Mouse (Mus musculus) lung, postnatal 36 days (tissue): Measurements from ENCODE around the gene Spi1.
A peak's percentile ranks its signal among the peaks of the same experiment; 100 is the strongest.

Source experiments
- DNase-seq: peaks from one replicate; pipeline ENCODE4 v3.0.0; 2022; ENCODE audit warnings: mixed read lengths

Spi1 gene

DNA sequence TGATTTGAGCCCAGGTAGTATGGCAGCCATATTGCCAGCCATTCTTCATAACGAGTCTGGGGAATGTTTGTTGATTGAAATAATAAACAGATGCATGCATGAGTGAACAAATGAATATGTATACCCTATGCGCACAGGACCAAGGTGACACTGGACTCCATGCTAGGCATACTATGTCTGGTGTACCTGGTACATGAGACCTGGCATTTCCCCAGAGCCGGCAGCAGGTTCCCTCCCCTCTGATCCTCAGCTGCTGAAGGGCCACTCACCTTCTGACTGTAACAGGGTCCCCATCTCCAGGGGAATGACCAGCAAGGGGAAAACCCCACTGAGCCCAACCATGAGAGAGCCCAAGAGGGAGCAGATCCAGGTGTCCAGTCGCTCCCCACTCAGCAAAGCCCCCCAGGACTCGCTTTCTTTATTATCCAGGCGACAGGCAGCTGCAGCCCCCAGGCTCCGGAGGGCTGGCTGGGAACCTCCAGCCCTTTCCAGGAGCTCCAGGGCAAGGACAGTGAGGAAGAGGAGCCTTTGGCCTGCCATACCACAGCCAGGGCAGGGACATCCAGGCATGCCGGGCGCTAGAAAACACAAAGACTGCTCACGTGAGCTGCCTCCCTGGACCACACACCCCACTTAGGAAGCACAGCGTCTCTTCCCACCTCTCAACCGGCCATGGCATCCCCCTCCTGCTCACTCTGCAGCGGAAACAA, 13.9 kb upstream of the Spi1 start:
- DNase-seq: no peak

GRCm38 (mm10) chr2:91068872-91069165, 13.4 kb upstream of the Spi1 start:
- DNase-seq: no peak

- peak; percentile 38 for DNase-seq
Measured at GRCm38 (mm10) chr2:91069306-91070000, 12.7 kb upstream of the Spi1 start.

- peak; percentile 97 for DNase-seq
Measured at GRCm38 (mm10) chr2:91070076-91070800, 12.0 kb upstream of the Spi1 start, which contains the start of gene Slc39a13. Gene Slc39a13, minus strand, starts transcription at chr2:91070417.

DNA sequence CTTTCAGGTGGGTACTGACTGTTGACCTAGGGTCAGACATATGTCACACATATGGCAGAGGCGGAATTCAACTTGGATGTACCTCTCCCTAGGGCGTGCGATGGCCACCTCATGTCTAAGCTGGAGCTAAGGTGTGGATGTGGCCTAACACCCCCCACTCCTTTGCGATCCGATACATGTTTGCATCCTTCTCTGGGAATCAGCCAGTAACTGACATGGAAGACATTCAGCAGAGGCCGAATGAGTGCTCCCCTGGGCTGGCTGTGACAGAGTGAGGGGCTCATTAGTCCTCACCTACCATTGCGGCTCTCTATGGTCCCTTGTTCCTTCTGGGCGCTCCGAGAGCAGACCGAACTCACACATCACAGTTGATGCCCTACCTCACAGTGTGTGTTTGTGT, 11.1 kb upstream of the Spi1 start:
- no peak for DNase-seq

DNA sequence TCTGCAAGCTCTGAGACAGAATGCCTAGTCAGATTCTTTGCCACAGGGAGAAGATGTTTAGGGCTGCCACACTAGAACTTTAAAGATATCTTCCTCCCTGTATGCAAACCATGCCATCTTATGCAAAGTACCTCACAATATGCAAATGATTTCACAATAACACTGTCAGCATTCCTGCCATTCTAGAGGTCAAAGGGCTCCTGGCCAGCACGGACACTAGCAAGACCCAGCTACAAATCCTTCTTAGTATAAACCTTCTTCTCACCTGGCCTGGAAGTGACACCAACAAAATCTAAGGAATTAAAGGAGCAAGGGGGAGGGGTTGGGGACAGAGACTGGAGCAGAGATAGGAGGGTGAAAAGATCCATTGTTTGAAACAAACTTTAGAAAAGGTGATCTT, 10.1 kb upstream of the Spi1 start:
- no peak for DNase-seq

GRCm38 (mm10) chr2:91077957-91078313, 4.3 kb upstream of the Spi1 start:
- DNase-seq: no peak

GRCm38 (mm10) chr2:91078314-91079025, 3.7 kb upstream of the Spi1 start:
- peak; percentile 21 for DNase-seq

- no peak for DNase-seq
Measured at GRCm38 (mm10) chr2:91079026-91079384, 3.2 kb upstream of the Spi1 start.

- peak; percentile 65 for DNase-seq
Measured at GRCm38 (mm10) chr2:91080784-91081513, 1.2 kb upstream of the Spi1 start.

- peak; percentile 88 for DNase-seq
Measured at GRCm38 (mm10) chr2:91082844-91083243, 654 bp downstream of the Spi1 start.

DNA sequence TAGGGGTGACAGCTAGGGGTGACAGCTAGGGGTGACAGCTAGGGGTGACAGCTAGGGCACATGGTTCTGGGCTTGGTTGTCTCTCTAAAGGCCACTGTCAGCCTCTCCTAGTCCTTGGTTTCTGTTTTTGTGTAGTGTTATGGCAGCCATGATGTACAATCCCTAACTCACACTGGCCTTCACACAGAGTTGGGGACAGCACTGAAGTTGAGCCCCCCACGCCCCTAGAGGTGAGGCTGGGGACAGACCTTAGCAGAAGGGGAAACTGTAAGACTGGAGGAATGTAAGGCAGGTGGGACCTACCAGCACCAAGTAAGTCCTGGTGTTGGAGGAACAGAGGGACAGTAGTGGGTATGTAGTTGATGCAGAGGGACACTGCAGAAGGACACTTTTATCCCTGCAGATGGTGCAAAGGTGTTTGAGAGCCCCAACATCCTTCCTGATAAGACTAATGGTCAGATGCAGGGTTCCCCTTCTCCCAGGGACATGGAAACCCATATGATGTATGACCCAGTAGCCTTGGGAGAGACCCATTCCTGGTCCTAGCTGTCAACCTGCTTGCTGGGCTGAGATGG, 1.3 kb downstream of the Spi1 start:
- DNase-seq: no peak

DNA sequence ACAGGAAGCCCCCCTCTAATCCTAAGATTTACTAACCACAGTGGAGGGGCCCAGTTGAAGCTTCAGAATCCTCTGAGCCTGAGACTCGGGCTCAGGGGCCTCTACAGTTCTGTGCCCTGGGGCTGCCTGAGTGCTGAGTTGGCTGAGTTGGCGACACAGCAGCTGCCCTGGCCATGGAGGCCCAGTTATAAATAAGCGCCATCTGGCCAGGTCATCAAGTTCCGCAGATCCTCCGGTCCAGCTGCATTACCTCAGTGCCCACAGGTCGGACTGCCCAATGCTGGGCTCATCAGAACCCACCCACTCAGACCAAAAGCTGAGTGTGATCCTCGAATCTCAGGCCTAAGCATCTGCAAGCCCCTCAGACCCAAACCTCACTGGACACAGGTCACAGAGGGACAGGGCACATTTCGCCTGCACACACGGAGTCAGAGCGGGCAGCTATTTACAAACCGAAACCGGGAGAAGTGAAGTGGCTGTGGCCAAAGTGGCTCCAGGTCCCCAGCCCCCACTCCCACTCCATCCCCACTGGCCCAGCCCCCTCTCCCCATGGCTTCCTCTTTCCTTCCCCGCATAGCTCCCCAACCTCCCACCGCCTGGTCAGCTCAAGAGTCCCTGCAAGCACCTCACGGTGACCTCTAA, 2.1 kb downstream of the Spi1 start:
- peak; percentile 49 for DNase-seq

GRCm38 (mm10) chr2:91085494-91086391, 3.6 kb downstream of the Spi1 start:
- no peak for DNase-seq

DNA sequence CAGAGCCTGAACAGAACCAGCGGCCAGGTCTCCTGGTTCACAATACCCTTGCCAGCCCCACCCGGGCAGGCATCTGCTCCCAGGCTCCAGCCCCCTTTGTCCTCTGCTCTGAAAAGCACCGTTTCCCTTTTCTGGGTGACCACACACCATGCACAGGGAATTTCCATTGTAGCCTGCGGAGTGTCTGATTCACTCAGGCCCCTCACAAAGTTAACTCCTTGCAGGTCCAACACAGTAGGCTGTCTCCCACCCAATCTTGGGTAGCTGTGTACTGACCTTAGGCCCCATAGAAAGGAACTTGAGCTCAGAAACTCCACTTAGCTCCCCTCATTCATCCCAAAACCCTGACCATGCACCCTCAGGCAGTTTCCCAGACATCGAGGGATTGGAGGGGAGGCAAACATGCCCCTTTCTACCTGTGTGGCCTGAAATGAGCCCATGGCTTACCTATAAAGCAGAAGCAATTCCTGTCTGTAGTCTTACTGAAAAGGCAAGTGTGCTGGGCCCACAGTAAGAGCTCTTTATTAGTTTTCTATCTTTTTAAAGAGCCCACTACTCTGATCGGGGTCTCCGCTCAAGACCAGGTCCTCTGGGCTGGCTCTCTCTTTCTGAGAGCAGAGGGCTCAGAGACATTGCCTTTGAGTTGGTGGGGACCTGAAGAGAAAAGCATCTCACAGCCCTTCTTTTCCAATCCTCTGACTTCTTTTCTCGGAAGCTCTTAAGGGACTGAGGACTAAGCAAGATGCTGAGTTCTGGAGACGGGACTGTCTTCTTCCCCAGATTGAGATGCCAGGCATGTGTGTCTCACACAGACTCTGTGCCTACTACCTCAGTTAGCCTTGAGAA, 4.4 kb downstream of the Spi1 start:
- peak; percentile 39 for DNase-seq

DNA sequence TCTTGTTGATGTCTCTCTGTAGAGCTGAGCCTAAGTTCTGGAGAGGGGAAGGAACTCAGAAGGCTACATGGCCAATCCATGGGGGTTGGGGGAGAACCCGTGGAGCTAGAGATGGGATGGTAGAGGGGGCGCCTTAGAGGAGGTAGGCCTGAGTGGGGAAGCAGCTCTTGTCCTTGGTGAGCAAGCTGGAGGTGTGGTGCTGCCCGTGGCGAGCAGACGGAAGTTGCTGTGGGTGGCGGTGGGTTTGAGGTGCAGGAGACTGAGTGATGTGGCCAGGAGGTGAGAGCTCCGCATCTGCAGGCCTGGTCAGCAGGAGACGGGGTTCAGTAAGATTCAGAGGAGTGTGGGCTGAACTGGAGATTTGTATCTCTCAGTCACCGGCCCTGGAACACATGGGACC, 5.3 kb downstream of the Spi1 start:
- DNase-seq: no peak

DNA sequence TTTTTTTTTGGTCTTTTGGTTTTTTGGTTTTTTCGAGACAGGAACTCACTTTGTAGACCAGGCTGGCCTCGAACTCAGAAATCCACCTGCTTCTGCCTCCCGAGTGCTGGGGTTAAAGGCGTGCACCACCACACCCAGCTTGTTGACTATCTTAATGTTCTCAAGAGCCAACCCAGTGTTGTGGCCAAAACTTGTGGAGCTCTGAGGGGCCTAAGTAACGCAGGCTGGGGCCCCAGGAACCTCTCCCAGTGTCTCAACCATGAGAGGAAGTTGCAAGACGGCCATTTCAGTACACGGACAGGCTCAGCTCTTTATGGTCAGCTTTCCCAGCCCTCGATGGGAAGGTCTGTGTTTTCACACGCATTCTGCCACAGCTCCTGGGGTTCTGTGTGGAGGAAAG, 6.8 kb downstream of the Spi1 start:
- DNase-seq: peak; percentile 42

DNA sequence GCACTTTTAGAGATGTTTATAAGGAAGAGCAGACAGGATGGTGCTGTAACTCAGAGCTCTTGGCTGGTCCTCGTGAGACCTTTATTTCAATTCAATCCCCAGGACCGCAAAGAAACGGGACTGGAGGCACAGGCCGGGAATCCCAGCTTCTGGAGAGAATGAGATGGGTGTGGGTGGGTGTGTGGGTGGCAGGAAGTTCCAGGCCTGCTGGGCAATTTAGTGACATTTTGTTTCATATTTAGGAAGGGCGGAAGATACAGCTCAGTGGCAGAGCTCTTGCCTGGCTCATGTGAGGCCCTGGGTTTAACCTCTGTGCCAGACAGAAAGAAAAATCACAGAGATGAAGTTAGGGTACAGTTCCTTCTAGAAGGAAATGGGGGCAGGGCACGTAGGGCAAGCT, 8.0 kb downstream of the Spi1 start:
- DNase-seq: peak; percentile 53

- DNase-seq: no peak
Measured at GRCm38 (mm10) chr2:91090827-91091226, 8.6 kb downstream of the Spi1 start.

- peak; percentile 76 for DNase-seq
Measured at GRCm38 (mm10) chr2:91096524-91096923, 14.3 kb downstream of the Spi1 start.
